Mouse (Mus musculus): Measurements from ENCODE around the gene Dao. TPM values are rescaled to one million over a fixed set of nuclear protein-coding genes. Genes with fewer than 3 reads are reported as not detected.

The Dao gene
- 3.4 and 5.0 TPM in 2 replicates for polyA plus RNA-seq (2015; fragmentation: Nextera tagmentation; extraction: Ambion mirVana)

- Histone ChIP-seq H3K27me3 (replicated peaks) (no peaks in the 10 kb centered on the region), H3K9me3 (no peaks in the 10 kb centered on the region), H3K4me1 (no peaks in the 10 kb centered on the region), H3K36me3 (no peaks in the 10 kb centered on the region), H3K9ac (no peak within 1 kb of the TSS), H3K4me2 (no peak within 1 kb of the TSS), H3K27ac (no peak within 1 kb of the TSS), H3K4me3 (replicated peaks) (no peak within 1 kb of the TSS)
- no peak for ATAC-seq (ENCODE audit: insufficient read depth, low FRiP score, low read depth)
- 57% methylated on average over 5 of the region's 5 CpGs for WGBS
These were observed at the start of gene Dao for GRCm38 (mm10) chr5:114003542-114003941. Dao (plus strand) TSS chr5:114003703.

GRCm38 (mm10) chr5:113954421-113954820 is 49.1 kb upstream of the Dao start:
- Histone ChIP-seq H3K36me3 (peaks cover 43% of the 10 kb centered on the region), H3K9ac (no peak overlapping the region), H3K4me1 (no peaks in the 10 kb centered on the region), H3K4me3 (replicated peaks) (no peak overlapping the region), H3K27me3 (replicated peaks) (no peaks in the 10 kb centered on the region), H3K4me2 (no peak overlapping the region), H3K9me3 (no peaks in the 10 kb centered on the region), H3K27ac (no peak overlapping the region)
- WGBS, result 14% methylated on average over 7 of the region's 7 CpGs
- ATAC-seq (ENCODE audit: insufficient read depth, low FRiP score, low read depth), result no peak

GRCm38 (mm10) chr5:113955281-113955680 is 48.2 kb upstream of the Dao start:
- H3K27me3 ChIP-seq (replicated peaks), result no peaks in the 10 kb centered on the region
- no peak overlapping the region for H3K27ac ChIP-seq
- no peak for ATAC-seq (ENCODE audit: insufficient read depth, low FRiP score, low read depth)
- H3K4me1 ChIP-seq, result 0 out of 2 replicates have a peak, but pooled peaks cover 2% of the 10 kb centered on the region
- peaks cover 35% of the 10 kb centered on the region for H3K36me3 ChIP-seq
- H3K9ac ChIP-seq, result no peak overlapping the region
- 88% methylated on average over 5 of the region's 5 CpGs for WGBS
- no peak overlapping the region for H3K4me2 ChIP-seq
- H3K4me3 ChIP-seq (replicated peaks), result no peak overlapping the region
- no peaks in the 10 kb centered on the region for H3K9me3 ChIP-seq

- H3K4me1 ChIP-seq, result 0 out of 2 replicates have a peak, but pooled peaks cover 2% of the 10 kb centered on the region
- ATAC-seq (ENCODE audit: insufficient read depth, low FRiP score, low read depth), result no peak
- no peaks in the 10 kb centered on the region for H3K27me3 ChIP-seq (replicated peaks)
- no peak overlapping the region for H3K4me2 ChIP-seq
- no peak overlapping the region for H3K9ac ChIP-seq
- peaks cover 31% of the 10 kb centered on the region for H3K36me3 ChIP-seq
- H3K27ac ChIP-seq, result no peak overlapping the region
- no peak overlapping the region for H3K4me3 ChIP-seq (replicated peaks)
- 92% methylated on average over 8 of the region's 8 CpGs for WGBS
- no peaks in the 10 kb centered on the region for H3K9me3 ChIP-seq
These were observed 47.8 kb upstream of the Dao start for GRCm38 (mm10) chr5:113955691-113956090.

- Histone ChIP-seq H3K4me1 (0 out of 2 replicates have a peak, but pooled peaks cover 2% of the 10 kb centered on the region), H3K9ac (no peak overlapping the region), H3K9me3 (no peaks in the 10 kb centered on the region), H3K4me2 (no peak overlapping the region), H3K4me3 (replicated peaks) (no peak overlapping the region), H3K27ac (no peak overlapping the region), H3K27me3 (replicated peaks) (no peaks in the 10 kb centered on the region), H3K36me3 (peaks cover 28% of the 10 kb centered on the region)
- no peak for ATAC-seq (ENCODE audit: insufficient read depth, low FRiP score, low read depth)
- 5% methylated on average over 4 of the region's 4 CpGs for WGBS
These were observed 47.0 kb upstream of the Dao start for GRCm38 (mm10) chr5:113956510-113956909.

- H3K9ac ChIP-seq, result no peak overlapping the region
- no peaks in the 10 kb centered on the region for H3K27me3 ChIP-seq (replicated peaks)
- no peak overlapping the region for H3K4me3 ChIP-seq (replicated peaks)
- WGBS, result 16% methylated on average over 6 of the region's 6 CpGs
- H3K9me3 ChIP-seq, result no peaks in the 10 kb centered on the region
- no peak for ATAC-seq (ENCODE audit: insufficient read depth, low FRiP score, low read depth)
- 0 out of 2 replicates have a peak, but pooled peaks cover 2% of the 10 kb centered on the region for H3K4me1 ChIP-seq
- H3K27ac ChIP-seq, result no peak overlapping the region
- no peak overlapping the region for H3K4me2 ChIP-seq
- peaks cover 23% of the 10 kb centered on the region for H3K36me3 ChIP-seq
These were observed 44.5 kb upstream of the Dao start for GRCm38 (mm10) chr5:113959039-113959438.

GRCm38 (mm10) chr5:113960416-113960815 is 43.1 kb upstream of the Dao start:
- Histone ChIP-seq H3K4me3 (replicated peaks) (no peak overlapping the region), H3K4me2 (no peak overlapping the region), H3K4me1 (0 out of 2 replicates have a peak, but pooled peaks cover 2% of the 10 kb centered on the region), H3K36me3 (peaks cover 25% of the 10 kb centered on the region), H3K9me3 (no peaks in the 10 kb centered on the region), H3K27ac (no peak overlapping the region), H3K27me3 (replicated peaks) (no peaks in the 10 kb centered on the region), H3K9ac (no peak overlapping the region)
- ATAC-seq (ENCODE audit: insufficient read depth, low FRiP score, low read depth), result no peak
- WGBS, result 79% methylated on average over 8 of the region's 8 CpGs

- Histone ChIP-seq H3K9ac (no peak overlapping the region), H3K36me3 (peaks cover 29% of the 10 kb centered on the region), H3K27me3 (replicated peaks) (no peaks in the 10 kb centered on the region), H3K4me2 (no peak overlapping the region), H3K4me3 (replicated peaks) (no peak overlapping the region), H3K4me1 (0 out of 2 replicates have a peak, but pooled peaks cover 6% of the 10 kb centered on the region), H3K9me3 (no peaks in the 10 kb centered on the region), H3K27ac (no peak overlapping the region)
- WGBS, result 63% methylated on average over 7 of the region's 7 CpGs
- no peak for ATAC-seq (ENCODE audit: insufficient read depth, low FRiP score, low read depth)
These were observed 41.7 kb upstream of the Dao start for GRCm38 (mm10) chr5:113961776-113962175.

- H3K4me3 ChIP-seq (replicated peaks), result no peak overlapping the region
- WGBS, result 77% methylated on average over 14 of the region's 14 CpGs
- peak; percentile 20; the same call in 1 of the 2 replicates for ATAC-seq (ENCODE audit: insufficient read depth, low FRiP score, low read depth)
These were observed 38.5 kb upstream of the Dao start for GRCm38 (mm10) chr5:113964972-113965371.

GRCm38 (mm10) chr5:113965659-113966185 is 37.8 kb upstream of the Dao start:
- 92% methylated on average over 7 of the region's 7 CpGs for WGBS
- H3K36me3 ChIP-seq, result peaks cover 24% of the 10 kb centered on the region

More at GRCm38 (mm10) chr5:113964972-113965371, 38.5 kb upstream of the Dao start:
- Histone ChIP-seq H3K36me3 (peaks cover 24% of the 10 kb centered on the region), H3K9me3 (no peaks in the 10 kb centered on the region), H3K27me3 (replicated peaks) (no peaks in the 10 kb centered on the region), H3K4me1 (0 out of 2 replicates have a peak, but pooled peaks cover 5% of the 10 kb centered on the region), H3K27ac (no peak overlapping the region), H3K9ac (no peak overlapping the region), H3K4me2 (no peak overlapping the region)

GRCm38 (mm10) chr5:113966452-113967150 is 36.9 kb upstream of the Dao start:
- Histone ChIP-seq H3K9ac (no peak overlapping the region), H3K4me3 (replicated peaks) (no peak overlapping the region), H3K9me3 (no peaks in the 10 kb centered on the region), H3K4me1 (0 out of 2 replicates have a peak, but pooled peaks cover 4% of the 10 kb centered on the region), H3K27ac (peak overlapping the region; percentile 61), H3K4me2 (no peak overlapping the region), H3K27me3 (replicated peaks) (no peaks in the 10 kb centered on the region), H3K36me3 (peaks cover 19% of the 10 kb centered on the region; the same call in 1 of the 2 replicates)
- 67% methylated on average over 13 of the region's 13 CpGs for WGBS
- ATAC-seq (ENCODE audit: insufficient read depth, low FRiP score, low read depth), result peak; percentile 52; the same call in 1 of the 2 replicates

More at GRCm38 (mm10) chr5:113965659-113966185, 37.8 kb upstream of the Dao start:
- Histone ChIP-seq H3K27ac (no peak overlapping the region), H3K4me3 (replicated peaks) (no peak overlapping the region), H3K27me3 (replicated peaks) (no peaks in the 10 kb centered on the region), H3K9me3 (no peaks in the 10 kb centered on the region), H3K4me1 (0 out of 2 replicates have a peak, but pooled peaks cover 4% of the 10 kb centered on the region), H3K4me2 (no peak overlapping the region), H3K9ac (no peak overlapping the region)
- ATAC-seq (ENCODE audit: insufficient read depth, low FRiP score, low read depth), result no peak

GRCm38 (mm10) chr5:113968371-113968770 is 35.1 kb upstream of the Dao start:
- no peak overlapping the region for H3K4me3 ChIP-seq (replicated peaks)
- WGBS, result 85% methylated on average over 11 of the region's 11 CpGs
- no peak overlapping the region for H3K4me2 ChIP-seq
- no peak overlapping the region for H3K9ac ChIP-seq
- ATAC-seq (ENCODE audit: insufficient read depth, low FRiP score, low read depth), result no peak
- H3K27me3 ChIP-seq (replicated peaks), result no peaks in the 10 kb centered on the region
- H3K9me3 ChIP-seq, result no peaks in the 10 kb centered on the region
- H3K27ac ChIP-seq, result no peak overlapping the region
- peaks cover 4% of the 10 kb centered on the region; the same call in 1 of the 2 replicates for H3K4me1 ChIP-seq
- peaks cover 19% of the 10 kb centered on the region; the same call in 1 of the 2 replicates for H3K36me3 ChIP-seq

All from stomach, embryonic 15.5 days (tissue).